Mouse (Mus musculus) embryo, embryonic 11.5 days (tissue): ENCODE measurements around the gene Prkag3.

ENCODE experiments used
- DNase-seq: peaks from one replicate; pipeline ENCODE4 v3.0.0-alpha.2; 2012; ENCODE audit warnings: low read depth, low spot score

Prkag3 gene

DNA sequence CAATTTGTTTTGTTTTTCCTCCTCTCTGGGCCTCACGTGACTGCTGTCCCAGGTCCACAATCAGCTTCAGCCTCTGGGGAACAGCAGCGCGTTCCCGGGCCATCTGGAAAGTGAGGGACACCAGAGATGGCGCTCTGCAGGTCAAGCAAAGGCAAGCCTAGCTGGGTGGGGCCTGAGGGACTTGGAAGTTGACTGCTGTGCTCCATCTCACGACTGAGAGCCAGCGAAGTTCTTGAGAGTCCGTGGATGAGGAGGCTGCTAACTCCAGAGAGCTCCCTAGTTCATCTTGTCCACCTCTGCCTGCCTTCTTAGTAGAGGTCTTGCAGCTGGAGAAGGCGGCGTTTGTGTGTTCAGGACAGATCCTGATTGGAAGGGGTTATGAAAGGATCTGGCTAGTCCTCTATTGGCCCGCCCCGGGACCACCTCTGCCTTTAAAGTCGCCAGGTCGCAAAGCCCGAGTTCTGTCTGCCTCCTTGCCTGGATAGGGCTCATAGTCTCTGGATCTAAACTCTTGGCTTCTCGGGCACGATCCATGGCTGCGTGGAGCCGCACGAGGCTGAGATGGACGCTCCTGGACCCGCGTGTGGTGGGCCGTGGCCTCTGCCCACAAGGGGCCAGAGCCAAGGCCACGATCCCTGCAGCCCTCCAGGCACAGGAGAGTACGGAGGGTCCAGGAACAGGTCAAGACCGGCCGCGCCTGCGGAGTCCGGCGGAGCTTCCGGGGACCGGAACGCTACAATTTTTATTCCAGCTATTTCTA, 35.7 kb downstream of the Prkag3 start, which contains the start of gene Cyp27a1:
Cyp27a1 (plus strand) TSS at position 476 of the 760 bp plus-strand sequence.
- DNase-seq: peak; percentile 41

- no peak for DNase-seq
These were observed 36.4 kb downstream of the Prkag3 start for GRCm38 (mm10) chr1:74712461-74713098.

DNA sequence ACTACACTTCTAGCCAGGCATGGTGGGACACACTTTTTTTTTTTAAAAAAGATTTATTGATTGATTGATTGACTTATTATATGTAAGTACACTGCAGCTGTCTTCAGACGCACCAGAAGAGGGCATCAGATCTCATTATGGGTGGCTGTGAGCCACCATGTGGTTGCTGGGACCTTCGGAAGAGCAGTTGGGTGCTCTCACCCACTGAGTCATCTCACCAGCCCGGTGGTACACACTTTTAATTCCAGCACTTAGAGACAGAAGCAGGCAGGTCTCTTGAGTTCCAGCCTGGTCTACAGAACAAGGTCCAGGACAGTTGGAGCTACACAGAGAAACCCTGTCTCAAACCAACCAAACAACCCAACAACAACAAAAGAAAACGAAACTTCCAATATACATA, 37.0 kb downstream of the Prkag3 start:
- no peak for DNase-seq

DNA sequence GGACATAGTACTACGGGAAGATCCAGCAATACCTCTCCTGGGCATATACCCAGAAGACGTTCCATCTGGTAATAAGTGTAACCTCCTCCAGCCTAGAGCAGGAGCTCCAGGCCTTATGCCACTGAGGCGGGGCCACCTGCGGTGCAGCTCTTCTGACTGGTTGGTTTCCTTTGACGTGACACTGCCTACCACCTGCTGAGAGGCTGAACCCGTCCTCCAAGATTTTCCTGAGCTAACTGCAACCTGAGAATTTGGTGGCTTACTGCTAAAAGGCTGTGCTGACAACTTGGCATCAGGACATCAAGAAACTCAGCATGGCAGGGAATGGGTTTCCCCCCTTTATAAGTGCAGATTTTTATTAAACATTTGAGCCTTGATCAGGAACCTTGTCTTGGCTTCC, 39.5 kb downstream of the Prkag3 start:
- DNase-seq: no peak

GRCm38 (mm10) chr1:74705016-74705415, 44.0 kb downstream of the Prkag3 start:
- DNase-seq: no peak

DNA sequence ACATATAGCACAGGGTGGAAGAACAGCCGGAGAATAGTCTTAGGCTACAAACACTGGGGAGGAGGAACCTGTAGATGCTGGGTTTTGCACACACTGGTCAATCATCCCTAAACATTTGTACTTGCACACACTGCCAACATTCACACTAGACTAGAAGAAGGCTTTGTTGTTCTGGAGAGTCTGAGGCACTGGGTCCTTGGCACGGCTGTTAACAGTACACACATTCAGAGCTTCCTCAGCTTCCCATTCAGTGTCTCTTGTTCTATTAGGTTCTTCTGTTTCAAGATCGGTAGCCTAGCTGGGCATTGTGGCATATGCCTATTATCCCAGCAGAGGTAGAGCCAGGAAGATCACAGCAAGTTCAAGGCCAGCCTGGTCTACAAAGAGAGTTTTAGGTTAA, 44.9 kb downstream of the Prkag3 start:
- DNase-seq: no peak

DNA sequence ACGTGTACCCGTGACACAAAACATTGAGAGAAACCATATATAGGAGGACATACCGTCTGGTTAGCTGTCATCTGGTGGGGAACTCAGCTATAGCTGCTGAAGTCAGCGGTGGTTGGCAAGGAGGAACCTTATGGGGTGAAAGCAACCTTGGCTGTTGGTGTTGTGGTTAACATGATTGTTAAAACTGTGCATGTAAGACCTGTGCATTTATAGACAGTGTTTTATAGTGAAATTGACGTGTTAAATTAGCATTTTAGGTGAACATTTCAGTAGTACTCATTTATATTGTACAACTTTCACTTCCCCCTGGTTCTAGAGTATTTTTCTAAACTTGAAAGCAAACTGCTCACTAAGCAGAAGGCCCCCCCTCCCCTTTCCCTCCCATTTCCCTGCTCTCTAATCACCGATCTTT, 46.9 kb downstream of the Prkag3 start:
- DNase-seq: no peak

DNA sequence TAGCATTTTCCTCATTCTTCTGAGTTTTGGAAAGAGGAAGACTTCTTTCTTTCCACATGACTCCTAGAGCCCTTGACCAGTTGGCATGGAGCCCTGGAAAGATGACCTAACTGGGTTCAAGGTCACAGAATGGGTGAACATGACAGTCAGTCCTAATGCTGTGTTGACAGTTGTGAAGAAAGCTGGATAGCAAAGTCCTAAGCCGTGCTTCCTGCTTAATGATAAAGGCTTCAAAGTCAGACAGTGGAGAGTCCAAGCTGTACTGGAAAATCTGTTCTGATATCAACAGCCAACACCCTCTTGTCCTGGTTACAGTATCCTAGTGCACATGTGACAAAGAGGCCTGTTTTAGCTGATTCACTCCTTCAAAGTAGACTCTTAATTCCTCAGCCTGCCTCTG, 50.2 kb downstream of the Prkag3 start:
- no peak for DNase-seq

DNA sequence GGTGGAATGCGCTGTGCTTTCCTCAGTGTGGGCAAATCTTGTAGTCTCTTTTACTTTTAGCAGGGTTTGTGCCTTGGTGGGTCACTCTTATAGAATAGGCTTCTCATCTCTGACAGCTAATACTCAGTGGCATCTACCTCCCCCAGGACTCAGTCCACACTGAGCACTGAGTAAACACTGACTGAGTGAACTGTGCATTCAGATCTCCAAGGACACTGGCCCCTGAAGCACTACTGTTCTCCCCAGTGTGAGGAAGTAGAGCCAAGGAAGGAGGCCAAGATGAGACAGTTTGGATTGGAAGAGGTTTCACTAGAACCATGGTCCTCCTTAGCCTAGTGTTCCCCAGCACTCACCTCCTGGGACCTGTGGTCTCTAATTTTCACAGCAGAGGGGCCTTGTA, 50.7 kb downstream of the Prkag3 start:
- no peak for DNase-seq

- DNase-seq: no peak
These were observed 51.6 kb downstream of the Prkag3 start for GRCm38 (mm10) chr1:74697416-74697815.

DNA sequence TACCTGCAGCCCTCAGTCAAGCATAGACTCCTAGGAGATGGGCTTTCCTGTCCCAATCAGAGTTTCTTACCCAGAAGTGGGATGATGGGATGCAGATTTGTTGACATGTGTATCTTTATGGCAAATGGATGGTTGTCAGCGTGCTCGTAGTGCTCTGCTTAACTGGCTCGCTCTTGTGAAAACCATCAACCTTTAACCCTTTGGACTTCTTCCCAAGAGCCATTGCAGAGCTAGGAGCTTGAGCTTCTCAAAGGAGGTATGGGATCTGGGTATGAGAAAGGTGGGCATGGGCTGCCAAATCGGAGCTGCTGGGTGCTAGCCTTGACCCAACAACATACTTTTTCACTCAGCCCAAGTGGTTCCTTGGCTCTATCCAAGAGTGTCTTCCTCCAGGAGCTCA, 53.2 kb downstream of the Prkag3 start:
- no peak for DNase-seq

GRCm38 (mm10) chr1:74693891-74694583, 55.0 kb downstream of the Prkag3 start:
- no peak for DNase-seq
